Mouse (Mus musculus) testis, postnatal 10 days (tissue): ENCODE results near the gene Poc1a.
A peak's percentile ranks its signal among the peaks of the same experiment; 100 is the strongest.

Experiments
- DNase-seq: peaks from one replicate; pipeline ENCODE4 v3.0.0; 2021; ENCODE audit warnings: low spot score

The Poc1a gene

DNA sequence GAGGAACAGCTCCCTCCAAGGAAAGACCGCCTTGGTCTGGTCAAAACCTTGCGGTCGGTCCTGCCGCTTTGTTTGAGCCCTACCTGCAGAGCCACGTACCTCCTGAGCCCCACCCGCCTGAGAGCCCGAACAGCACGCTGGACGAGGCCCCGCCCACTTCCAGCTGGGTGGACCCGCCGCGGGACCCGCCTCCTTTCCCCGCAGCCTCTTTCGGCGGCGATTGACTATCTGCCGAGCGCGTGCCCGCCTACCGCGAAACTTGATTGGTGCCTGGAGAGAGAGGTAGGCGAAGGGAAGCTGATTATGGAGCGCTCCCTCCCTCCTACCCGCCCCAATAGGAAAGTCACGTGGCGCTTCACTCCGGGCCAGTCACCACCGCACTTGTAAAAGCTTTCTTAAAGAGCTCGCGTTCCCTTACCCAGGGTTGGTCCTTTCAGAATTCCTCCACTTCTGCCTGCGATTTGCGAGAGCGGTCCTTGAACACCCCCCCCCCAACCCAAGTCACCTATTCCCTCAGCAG, 86.8 kb downstream of the Poc1a start:
- DNase-seq, result peak; percentile 98

DNA sequence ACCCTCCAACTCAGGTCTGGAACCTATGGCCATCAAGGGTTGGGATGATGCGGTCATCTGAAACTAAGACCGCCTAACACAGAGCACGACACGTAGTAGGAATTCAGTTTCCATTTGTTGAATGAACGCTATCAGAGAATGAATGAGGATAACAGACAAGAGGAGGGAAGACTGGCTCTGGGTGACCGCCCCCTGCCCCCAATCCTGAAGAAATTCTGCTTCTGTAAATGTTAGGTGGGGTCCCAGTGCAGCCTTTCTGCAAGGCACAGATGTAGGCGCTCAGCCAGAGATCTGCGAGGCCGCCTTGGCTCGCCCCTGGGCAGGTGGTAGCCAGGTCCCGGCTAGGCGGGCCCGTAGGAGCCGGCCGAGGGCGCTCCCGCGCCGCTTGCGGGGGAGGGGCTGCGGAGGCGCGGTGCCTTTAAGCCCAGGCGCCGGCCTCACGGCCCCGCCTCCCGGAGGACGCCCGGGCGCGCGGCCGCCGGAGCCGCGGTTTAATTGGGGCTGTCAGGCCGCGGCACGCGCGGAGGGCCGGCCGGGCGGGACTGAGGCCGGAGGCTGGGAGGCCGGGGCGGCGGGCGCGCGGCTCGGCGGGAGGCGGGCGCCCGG, 87.4 kb downstream of the Poc1a start, which contains the start of gene Dusp7:
Dusp7 (plus strand) TSS at position 521 of the 606 bp plus-strand sequence.
- peak; percentile 88 for DNase-seq

DNA sequence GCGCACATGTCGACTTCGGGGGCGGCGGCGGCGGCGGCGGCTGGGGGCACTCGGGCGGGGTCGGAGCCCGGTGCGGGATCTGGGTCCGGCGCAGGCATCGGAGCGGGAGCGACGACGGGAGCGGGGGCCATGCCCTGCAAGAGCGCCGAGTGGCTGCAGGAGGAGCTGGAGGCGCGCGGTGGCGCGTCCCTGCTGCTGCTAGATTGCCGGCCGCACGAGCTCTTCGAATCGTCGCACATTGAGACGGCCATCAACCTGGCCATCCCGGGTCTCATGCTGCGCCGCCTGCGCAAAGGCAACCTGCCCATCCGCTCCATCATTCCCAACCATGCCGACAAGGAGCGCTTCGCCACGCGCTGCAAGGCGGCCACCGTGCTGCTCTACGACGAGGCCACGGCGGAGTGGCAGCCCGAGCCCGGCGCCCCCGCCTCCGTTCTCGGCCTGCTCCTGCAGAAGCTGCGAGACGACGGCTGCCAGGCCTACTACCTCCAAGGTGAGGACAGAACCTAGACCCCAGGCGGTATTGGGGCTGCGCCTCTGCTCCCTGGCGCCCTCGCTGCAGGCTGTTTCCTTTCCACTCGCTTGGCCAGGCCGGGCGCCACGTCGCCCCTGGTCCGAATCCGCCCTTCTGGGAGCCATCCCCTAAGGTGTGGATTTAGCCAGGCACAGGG, 88.1 kb downstream of the Poc1a start:
- DNase-seq, result peak; percentile 74

DNA sequence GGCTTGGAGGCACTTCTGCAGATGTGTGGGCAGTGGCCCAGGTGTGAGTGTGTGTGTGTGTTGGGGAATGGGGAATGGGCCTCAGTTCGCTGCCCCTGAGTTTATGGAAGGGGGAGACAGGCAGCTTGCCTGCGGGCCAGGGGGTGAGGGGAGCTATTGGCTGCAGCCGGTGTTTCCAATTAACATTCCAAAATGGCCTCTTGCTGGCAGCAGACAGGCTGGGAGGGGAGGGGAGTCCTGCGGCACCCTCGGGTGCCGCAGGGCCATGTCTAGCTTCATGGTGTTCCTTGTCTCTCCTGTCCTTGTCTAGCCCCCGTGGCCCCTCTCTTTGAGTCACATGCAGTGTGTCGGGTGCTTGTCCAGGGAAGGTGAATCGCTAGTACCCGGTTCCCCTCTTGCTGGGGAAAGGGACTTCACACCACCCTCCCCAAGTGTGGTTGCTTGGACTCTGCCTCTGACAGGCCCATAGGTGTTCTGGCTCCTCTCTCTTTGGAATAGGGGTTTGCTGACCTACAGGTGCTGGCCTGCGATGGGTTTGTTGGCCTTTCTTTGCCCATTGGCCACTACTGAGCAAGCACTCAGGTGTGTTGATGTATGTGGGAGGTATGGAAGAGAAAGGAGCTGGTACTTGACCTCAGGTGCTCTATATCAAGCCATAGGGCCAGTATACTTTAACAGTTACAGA, 89.1 kb downstream of the Poc1a start:
- no peak for DNase-seq

DNA sequence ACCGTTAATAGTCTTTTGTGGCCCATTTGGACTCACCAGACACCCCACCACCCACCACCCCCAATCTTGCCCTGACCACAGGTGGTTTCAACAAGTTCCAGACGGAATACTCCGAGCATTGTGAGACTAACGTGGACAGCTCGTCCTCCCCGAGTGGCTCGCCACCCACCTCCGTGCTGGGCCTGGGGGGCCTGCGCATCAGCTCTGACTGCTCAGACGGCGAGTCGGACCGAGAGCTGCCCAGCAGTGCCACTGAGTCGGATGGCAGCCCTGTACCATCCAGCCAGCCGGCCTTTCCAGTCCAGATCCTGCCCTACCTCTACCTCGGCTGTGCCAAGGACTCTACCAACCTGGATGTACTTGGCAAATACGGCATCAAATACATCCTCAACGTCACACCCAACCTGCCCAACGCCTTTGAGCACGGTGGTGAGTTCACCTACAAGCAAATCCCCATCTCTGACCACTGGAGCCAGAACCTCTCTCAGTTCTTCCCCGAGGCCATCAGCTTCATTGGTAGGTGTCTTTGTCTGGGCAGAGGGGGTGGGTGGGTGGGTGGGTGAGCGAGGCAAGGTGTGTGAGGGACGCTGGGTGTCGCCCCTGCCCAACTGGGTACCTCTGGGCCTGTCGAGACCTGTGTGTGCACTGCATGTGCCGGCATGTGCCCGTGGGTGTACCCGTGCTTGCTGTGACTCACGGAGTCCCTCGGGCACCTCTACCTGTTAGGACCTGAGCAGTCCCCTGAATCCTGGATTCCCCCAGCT, 89.9 kb downstream of the Poc1a start:
- no peak for DNase-seq

DNA sequence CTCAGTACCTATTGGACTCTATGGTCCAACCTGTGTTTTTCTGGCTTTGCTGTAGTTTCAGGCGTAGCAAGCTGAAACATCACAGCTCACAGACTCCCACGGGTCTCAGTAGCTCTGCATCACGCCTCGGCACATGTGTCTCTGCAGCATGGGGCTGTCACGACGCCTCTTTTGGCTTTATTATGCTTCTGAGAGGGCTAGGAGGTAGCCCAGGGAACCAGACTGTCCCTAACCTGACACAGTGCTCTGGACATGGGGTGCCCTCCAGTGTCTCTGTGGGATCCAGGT, 90.5 kb downstream of the Poc1a start:
- DNase-seq, result no peak

DNA sequence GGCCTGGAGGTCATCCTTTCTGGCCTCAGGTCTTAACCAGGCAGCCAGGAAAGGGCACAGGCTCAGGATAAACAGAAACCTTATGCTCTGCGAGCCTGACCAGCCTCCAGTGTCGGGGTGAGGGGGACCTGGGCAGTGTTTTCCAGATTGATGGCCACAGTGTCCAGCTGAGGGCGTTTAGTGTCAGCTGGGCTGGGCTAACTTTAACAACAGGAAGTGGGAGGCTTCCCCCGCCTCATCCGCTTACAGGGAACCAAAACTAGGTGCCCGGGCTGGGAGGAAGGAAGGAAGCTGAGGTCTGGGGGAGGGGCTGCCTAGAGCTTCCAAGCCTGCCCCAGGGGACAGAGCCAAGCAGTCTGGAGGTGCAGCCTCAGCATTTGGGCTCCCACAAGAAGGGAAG, 90.9 kb downstream of the Poc1a start:
- peak; percentile 68 for DNase-seq

DNA sequence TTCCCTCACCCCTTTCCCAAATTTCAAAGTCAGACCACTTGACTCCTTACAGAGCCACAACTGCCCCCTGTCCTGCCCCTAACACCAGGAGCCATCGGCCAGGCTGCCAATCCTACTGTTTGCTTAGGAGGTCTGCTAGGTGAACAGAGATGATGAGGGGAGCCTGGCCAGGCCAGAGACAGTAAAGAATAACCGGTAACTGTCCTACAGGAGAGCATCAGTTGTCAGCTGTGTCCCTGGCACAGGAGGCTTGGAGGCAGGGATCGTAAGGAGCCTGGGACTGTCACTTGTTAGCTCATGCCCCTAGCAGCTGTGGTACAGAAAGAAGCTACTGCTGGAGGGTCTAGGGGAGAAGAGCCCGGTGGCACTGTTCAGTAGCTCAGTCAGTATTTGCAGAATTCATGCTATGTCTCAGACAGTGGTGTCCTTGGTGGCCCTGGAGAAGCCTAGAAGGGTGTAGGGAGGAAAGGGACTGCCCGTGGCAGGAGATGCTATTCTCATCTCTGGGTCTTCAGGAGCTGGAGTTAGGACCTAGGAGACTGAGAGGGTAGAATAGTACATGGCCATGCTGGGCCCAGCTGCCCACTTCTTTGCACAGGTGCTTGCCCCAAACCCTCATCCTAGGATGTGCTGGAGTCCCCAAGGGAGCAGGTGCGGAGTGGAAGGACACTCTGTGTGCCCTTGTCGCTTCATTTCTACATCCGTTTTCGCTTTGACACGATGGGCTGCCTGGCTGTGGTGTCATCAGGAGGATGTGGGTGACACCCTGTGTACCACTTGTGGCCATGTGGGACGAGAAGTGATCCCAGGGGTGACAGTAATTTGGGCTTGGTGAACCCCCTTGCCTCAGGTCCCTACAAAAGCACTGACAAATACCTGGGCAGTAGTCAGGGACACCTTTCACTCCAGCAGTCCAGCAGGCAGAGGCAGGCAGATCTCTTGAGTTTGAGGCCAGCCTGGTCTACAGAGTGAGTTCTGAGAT, 91.9 kb downstream of the Poc1a start:
- DNase-seq, result no peak

DNA sequence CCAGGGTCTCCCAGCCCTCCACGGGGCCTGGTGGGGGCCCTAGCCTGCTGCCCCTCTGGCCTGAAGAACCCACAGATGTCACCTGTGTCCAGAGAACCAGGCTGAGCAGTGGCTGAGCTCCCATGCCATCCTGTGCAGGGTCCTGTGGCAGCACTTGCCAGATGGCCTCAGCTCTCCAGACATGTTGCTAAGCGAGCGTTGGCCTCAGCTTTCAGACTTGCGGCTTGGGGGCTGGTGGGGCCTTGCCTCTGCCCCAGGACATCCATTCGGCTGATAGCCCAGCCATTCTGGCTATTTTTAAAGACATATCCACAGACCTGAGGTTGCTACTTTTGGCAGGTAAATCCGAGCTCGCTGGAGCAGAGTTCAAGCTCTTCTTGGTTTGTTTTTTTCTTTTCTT, 93.1 kb downstream of the Poc1a start:
- no peak for DNase-seq

DNA sequence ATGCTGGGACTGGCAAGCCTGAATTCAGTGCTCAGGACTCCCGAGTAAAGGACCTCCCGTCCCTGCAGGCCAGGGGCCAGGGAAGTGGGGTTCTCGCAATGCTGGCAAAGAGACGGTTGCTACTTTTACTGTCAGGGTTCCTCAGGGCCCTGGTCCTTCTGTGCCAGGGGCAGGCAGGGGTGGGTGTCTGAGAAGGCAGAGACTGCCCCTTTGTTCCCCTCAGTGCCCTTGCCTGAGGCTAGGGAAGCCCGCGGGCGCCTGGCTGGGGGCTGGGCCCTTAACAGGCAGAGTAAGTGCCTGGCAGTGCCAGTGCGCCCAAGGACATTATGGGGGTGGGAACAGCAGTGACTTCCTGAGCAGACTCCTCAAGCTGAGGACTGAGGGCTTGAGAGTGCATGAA, 96.4 kb downstream of the Poc1a start:
- no peak for DNase-seq

DNA sequence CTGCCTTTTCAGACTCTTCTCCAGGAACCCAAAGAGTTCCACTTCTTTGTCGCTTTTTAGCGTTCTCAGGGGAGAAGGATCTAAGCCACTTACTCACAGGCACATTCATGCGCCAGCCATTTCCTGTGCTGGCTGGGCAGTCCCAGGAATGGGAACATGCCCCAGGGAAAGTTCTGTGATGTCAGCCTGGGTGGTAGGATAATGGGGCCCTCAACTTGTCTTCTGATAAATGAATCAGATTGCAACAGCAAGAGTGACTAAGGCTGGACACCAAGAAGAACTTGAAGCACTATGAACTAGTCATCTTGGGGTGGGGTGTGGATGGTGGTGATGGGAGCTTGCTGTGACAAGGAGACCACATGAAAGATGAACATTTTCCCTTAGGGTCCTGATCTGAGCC, 97.2 kb downstream of the Poc1a start:
- DNase-seq, result no peak

DNA sequence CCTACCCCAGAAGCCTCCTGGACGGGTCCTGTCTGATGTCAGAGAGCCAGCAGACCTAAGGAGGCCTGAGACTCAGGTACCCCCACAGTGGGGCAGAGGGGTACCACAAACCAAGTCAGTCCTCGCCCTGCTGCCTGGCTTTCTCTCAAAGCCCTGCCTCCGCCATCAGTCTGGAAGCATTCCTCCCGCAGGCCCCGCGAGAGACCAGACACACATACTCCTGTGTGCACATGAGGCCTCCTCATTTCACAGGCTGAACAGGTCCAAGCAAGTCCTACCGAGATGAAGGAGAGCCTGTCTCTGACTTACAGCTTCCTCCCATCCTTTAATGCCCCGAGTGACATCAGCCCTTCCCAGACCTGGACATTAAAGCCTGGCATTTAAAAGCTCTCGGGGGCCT, 97.9 kb downstream of the Poc1a start:
- no peak for DNase-seq

DNA sequence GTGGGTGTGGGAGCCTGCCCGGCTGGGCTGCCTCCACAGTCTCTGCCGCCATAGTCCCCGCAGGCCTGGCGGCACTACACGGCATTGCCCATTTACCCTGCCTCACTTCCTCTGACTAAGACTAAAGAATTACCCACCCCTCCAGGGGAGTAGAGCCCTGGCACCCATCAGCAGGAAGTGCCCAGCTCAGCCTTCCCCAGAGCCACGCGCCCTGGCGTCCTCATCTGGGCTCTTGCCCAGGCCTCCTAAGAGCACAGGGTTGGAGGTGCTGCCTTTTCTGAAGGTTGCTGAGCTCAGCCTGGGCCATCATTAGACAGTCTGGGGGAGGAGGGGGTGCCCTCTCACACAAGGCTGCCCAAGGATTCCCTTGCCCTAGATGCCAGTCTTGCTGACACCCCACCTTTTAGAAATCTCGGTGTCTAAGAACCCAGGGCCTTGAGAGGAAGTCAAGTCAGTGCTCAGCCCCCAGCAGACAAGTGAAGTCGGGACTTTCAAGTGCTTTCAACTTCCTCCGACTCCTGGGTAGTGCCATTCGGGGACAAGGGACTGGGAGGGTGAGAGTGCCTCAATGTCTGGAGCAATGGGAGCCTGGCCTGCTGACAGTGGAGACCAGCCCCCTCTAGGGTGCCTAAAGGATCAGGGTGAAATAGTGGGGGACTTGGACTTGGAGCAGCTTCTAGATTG, 105.5 kb downstream of the Poc1a start:
- no peak for DNase-seq

DNA sequence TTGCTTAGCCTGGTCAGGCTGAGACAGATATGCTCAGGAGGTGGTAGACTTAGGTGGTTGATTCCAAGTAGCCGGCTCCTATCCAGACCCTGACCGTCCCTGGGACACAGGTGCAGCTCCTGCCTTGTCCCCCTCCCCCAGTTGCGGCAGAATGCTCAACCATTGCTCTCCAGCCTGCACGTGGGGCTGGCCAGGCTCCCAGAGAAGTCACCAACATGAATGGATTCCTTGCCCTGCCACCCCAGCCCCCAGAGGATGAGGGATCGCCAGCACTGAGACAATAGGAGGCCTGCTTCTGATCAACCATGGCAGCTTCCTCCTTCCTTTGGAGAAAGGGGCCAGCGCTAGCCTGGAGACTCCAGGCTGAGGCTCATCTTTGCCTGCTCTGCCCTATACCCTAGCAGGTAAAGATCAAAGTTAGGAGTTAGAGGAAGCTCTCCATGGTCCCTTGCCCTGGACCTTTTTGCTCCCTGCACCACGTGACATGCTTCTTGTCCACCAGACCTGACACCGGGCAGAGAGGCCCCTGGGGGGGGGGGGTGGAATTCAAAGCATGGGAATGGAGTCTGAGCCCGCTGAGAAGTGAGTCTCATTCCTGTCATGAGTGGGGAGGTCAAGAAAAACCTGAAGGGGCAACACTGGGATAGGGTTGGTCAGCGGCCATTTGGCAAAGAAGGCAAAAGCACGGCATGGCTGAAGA, 112.1 kb downstream of the Poc1a start:
- no peak for DNase-seq

DNA sequence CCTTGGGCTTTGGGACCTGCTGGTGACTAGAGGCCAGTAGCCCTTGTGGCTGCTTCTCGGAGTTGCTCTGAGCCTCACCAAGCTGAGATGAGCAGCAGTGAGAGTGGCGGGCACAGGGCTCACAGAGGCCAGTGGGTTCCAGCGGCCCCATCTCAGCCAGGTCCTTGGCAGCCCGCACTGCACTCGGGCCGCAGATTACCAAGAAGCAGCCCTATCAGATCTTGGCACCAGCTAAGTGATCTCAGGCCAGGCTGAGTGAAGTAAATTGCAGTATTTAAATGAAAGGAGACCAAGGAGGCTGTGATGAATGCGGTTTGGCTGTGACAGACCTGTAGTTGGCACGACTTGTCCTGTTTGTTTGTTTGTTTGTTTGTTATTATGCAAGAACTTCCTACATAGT, 112.7 kb downstream of the Poc1a start:
- no peak for DNase-seq

DNA sequence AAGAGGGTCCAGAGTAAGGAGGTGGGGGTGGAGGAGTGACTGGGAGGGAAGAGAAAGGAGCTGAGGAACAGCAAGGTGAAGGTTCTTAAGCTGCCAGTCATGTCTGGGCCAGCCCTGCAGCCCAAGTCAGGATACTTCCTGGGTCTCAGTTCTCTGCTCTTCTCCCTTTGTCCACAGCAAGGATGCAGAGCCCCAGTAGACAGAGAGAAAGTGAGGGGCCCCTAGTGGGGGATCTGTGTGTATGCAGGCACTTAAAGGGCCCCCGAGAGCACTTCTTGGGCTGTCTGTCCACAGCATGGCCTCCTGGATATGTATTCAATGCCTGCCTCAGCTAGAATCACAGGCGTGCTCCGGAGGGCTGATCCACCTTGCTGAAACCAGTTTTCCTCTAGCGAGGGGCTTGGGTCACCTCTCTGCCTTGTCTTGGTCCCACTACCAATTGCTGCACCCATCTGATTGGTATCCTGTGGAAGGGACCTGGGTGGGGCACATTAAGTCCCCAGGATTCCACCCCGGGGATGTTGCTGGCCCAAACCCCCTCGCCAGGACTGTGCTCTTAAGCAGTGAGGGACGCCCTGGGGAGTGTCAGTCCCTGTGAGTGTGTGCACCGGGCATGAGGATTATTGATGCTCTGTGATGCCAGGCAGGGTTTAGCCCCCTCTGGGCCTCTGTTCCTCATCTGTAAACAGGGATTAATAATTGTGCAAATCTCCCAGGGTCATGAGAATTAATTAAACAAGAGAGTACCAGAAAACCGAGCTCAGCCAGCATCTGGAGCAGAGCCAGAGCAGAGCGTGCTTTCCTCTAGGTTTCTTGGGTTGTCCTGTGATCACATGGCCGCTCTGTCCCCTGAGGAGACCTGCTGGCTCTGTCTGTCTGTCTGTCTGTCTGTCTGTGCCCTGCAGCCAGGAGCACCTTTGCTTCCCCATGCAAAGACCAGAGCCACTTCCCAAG, 114.1 kb downstream of the Poc1a start:
- DNase-seq, result no peak

DNA sequence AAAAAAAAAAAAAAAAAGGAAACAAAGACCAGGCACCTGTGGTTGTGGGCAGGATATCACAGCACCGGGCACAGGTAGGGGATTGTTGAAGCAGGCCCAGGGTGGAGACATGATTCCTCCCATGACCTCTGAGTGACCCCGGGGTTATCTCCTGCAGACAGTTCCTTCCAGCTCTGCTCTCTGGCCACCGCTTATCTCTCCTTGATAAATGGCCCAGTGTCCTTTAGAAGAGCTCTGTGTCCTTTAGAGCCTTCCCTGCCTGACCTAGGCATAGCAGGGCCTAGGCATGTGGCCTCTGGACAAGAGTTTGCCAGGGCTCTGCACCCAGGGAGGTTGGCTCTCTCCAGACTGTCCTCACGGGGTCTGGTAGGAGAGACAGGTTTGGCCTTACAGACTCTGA, 116.9 kb downstream of the Poc1a start:
- no peak for DNase-seq

DNA sequence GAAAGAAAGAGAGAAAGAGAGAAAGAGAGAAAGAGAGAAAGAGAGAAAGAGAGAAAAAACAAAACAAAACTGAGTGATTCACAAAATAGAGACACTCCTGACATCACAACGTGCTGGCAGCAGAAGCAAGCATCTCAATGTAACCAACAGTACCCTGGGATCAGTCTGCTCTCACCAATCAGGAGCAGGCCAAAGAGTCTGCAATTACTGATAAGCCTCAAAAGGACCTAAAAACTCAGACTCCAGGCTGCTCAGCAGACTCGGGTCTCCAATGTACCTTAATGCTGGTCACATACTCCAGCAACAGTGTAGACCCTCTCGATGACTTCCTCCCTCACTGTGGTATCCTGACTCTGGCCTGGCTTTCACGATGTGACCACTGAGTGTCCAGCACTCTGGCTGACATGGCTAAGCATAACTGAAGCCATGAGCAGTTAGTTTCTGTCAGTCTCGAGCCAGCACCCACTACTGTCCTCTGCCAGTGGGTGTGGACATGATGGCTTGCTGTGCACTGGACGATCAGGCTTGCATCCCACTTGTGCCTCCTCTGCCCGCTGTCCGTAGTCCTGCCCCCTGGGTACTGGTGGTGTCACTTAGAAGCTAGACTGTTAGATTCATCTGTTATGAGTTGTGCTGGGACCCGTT, 117.9 kb downstream of the Poc1a start:
- DNase-seq, result no peak

DNA sequence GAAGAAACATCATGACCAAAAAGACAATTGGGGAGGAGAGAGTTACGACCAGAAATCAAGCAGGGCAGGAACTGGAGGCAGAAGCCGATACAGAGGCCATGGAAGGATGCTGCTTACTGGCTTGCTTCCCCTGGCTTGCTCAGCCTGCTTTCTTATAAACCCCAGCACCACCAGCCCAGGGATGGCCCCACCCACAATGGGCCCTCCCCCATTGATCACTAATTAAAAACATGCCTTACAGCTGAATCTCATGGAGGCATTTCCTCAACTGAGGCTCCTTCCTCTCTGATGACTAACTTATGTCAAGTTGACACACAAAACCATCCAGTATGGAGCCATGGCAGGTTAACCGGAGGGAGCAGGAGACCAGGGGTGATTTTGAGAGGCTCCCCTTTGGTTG, 118.9 kb downstream of the Poc1a start:
- no peak for DNase-seq
